Comparison of ENCODE assay signal across 12 mouse cellular contexts in genomic region chr5:23385136-23385535, GRCm38 (mm10). TPM values are rescaled to one million over a fixed set of nuclear protein-coding genes. Genes with fewer than 3 reads are reported as not detected.
DNase-seq lines count a peak whose midpoint lies in the region; ATAC-seq and TF ChIP-seq lines count a peak whose summit lies in the region.
"Had no signal": no experiment of that assay in that cellular context is flagged by ENCODE, and none has a peak within 500 bp of the region (broad histone marks: within the 10 kb centered on the region; RNA-seq: fewer than 3 reads in every experiment).

No protein-coding gene starts in this region.

- WGBS in intestine, postnatal 0 days: 69% methylated on average over 1 of the region's 1 CpGs
- WGBS in intestine, embryonic 15.5 days: 74% methylated on average over 1 of the region's 1 CpGs

- H3K36me3 ChIP-seq in intestine, postnatal 0 days (ENCODE audit: control insufficient read depth, insufficient read depth): no peaks in the 10 kb centered on the region
- no peaks in the 10 kb centered on the region for H3K36me3 ChIP-seq in intestine, embryonic 15.5 days
- H3K36me3 ChIP-seq: heart, embryonic 15.5 days; lung, embryonic 15.5 days; neural tube, embryonic 13.5 days had no signal

- ATAC-seq in intestine, postnatal 0 days: no peak
- no peak for ATAC-seq in intestine, embryonic 15.5 days
- ATAC-seq in frontal cortex, adult (ENCODE audit: low TSS enrichment): no peak

- H3K9ac ChIP-seq in intestine, postnatal 0 days (ENCODE audit: low read depth, low read length): no peak overlapping the region
- H3K9ac ChIP-seq in intestine, embryonic 15.5 days: no peak overlapping the region
- H3K9ac ChIP-seq: heart, embryonic 15.5 days; lung, embryonic 15.5 days; neural tube, embryonic 13.5 days had no signal

- TF ChIP-seq CTCF in intestine, postnatal 0 days (IDR thresholded peaks at IDR 0.05; ENCODE audit: low read depth): peak; percentile 50

- no peak overlapping the region for H3K4me3 ChIP-seq in intestine, postnatal 0 days (ENCODE audit: low read depth, low read length)
- no peak overlapping the region for H3K4me3 ChIP-seq in intestine, embryonic 15.5 days (replicated peaks)
- H3K4me3 ChIP-seq: heart, embryonic 15.5 days; lung, embryonic 15.5 days; neural tube, embryonic 13.5 days had no signal

- peak; percentile 79 for DNase-seq in A20 (ENCODE audit: low read depth, low spot score)
- peak; percentile 56 for DNase-seq in adipocyte (ENCODE audit: low spot score)
- DNase-seq in lung, postnatal 10 days: peak; percentile 35
- DNase-seq in cerebellum, postnatal 25 days: no peak
- DNase-seq in ovary, postnatal 14 days (ENCODE audit: low spot score): no peak
- DNase-seq: cerebellum, adult 9-11 months had no signal

- H3K4me2 ChIP-seq in intestine, postnatal 0 days (replicated peaks; ENCODE audit: low read depth): no peak overlapping the region
- no peak overlapping the region for H3K4me2 ChIP-seq in intestine, embryonic 15.5 days (replicated peaks)
- H3K4me2 ChIP-seq: heart, embryonic 15.5 days; lung, embryonic 15.5 days had no signal

- no peaks in the 10 kb centered on the region for H3K9me3 ChIP-seq in intestine, postnatal 0 days (ENCODE audit: control insufficient read depth)
- H3K9me3 ChIP-seq in intestine, embryonic 15.5 days: no peaks in the 10 kb centered on the region
- H3K9me3 ChIP-seq: heart, embryonic 15.5 days; lung, embryonic 15.5 days; neural tube, embryonic 13.5 days had no signal

- H3K27ac ChIP-seq in intestine, postnatal 0 days (ENCODE audit: low read depth, low read length): no peak overlapping the region
- no peak overlapping the region for H3K27ac ChIP-seq in intestine, embryonic 15.5 days
- H3K27ac ChIP-seq: heart, embryonic 15.5 days; lung, embryonic 15.5 days had no signal

- no peaks in the 10 kb centered on the region for H3K4me1 ChIP-seq in intestine, postnatal 0 days (replicated peaks; ENCODE audit: control insufficient read depth, insufficient read depth, low read length)
- 0 out of 2 replicates have a peak, but pooled peaks cover 3% of the 10 kb centered on the region for H3K4me1 ChIP-seq in intestine, embryonic 15.5 days (replicated peaks)

- H3K27me3 ChIP-seq in intestine, postnatal 0 days (replicated peaks; ENCODE audit: control insufficient read depth, insufficient read depth, low read length): no peaks in the 10 kb centered on the region
- no peaks in the 10 kb centered on the region for H3K27me3 ChIP-seq in intestine, embryonic 15.5 days (replicated peaks)
- H3K27me3 ChIP-seq: heart, embryonic 15.5 days; lung, embryonic 15.5 days; neural tube, embryonic 13.5 days had no signal

RNA-seq across cellular contexts. Expression of gene Kmt2e, which starts 49.1 kb away (rescaled TPM):
- polyA plus RNA-seq in intestine, postnatal 0 days (2015; fragmentation: Nextera tagmentation; extraction: Ambion mirVana): 44.8 and 49.3 TPM in 2 replicates
- 77.2 and 86.4 TPM in 2 replicates for polyA plus RNA-seq in intestine, embryonic 15.5 days (2015; fragmentation: Nextera tagmentation; extraction: Ambion mirVana)

Comparison
In these comparisons a context has a peak if more than half of its experiments do, and no peak if none do; other contexts are left out.
1. DNase-seq: peak in A20 (single experiment), adipocyte (single experiment) and lung, postnatal 10 days (single experiment); none in cerebellum, postnatal 25 days (0 of 2) and ovary, postnatal 14 days (single experiment).